Mouse (Mus musculus) heart, embryonic 14.5 days (tissue): ENCODE data around the gene Immt. TPM values are rescaled to one million over a fixed set of nuclear protein-coding genes. Genes with fewer than 3 reads are reported as not detected.
A peak's percentile ranks its signal among the peaks of the same experiment; 100 is the strongest.

Experiments
- ATAC-seq: fragments of 200-750 bp; cut with Nextera tagmentation; 2 replicates; pipeline ENCODE4 v1.8.0; 2017; ENCODE audit warnings: low read depth, moderate TSS enrichment; ENCODE audit not compliant: insufficient number of reproducible peaks, insufficient read depth, low FRiP score
- H3K27ac ChIP-seq, 2 experiments: fragments of 200-500 bp in 1 of 2; fragments of 300-500 bp in 1 of 2; sonication (generic) in 1 of 2; replicated peaks in 1 of 2; 2 replicates each; pipeline ENCODE4 v1.5.1; 2012 to 2014; ENCODE audit warnings: low read depth in 2 of 2, low read length in 2 of 2, control low read depth in 1 of 2, mild to moderate bottlenecking in 1 of 2, mixed read lengths in 1 of 2; ENCODE audit not compliant: control insufficient read depth in 1 of 2, insufficient read depth in 1 of 2
- H3K27me3 ChIP-seq: fragments of 300-500 bp; sonication (generic); 2 replicates; pipeline ENCODE4 v1.6.1; 2014; ENCODE audit warnings: mild to moderate bottlenecking, low read length, control low read depth; ENCODE audit not compliant: control insufficient read depth, insufficient read depth
- H3K36me3 ChIP-seq: fragments of 300-500 bp; sonication (generic); 2 replicates; pipeline ENCODE4 v1.6.1; 2014; ENCODE audit warnings: mild to moderate bottlenecking, control low read depth, low read length, mixed read lengths; ENCODE audit not compliant: control insufficient read depth, insufficient read depth
- H3K4me1 ChIP-seq, 2 experiments: fragments of 200-500 bp in 1 of 2; fragments of 300-500 bp in 1 of 2; sonication (generic) in 1 of 2; 2 replicates each; pipeline ENCODE4 v1.6.1; 2012 to 2014; ENCODE audit warnings: low read length in 2 of 2, control low read depth in 1 of 2, mixed read lengths in 1 of 2; ENCODE audit not compliant: control insufficient read depth in 2 of 2, insufficient read depth in 2 of 2
- H3K4me2 ChIP-seq: fragments of 300-500 bp; sonication (generic); 2 replicates; pipeline ENCODE4 v1.6.1; 2014; ENCODE audit warnings: mild to moderate bottlenecking, low read length
- H3K4me3 ChIP-seq, 2 experiments: fragments of 200-500 bp in 1 of 2; fragments of 300-500 bp in 1 of 2; sonication (generic) in 1 of 2; 2 replicates each; pipeline ENCODE4 v1.5.1; 2012 to 2014; ENCODE audit warnings: low read length in 2 of 2, mild to moderate bottlenecking in 2 of 2, control low read depth in 1 of 2, low read depth in 1 of 2, moderate library complexity in 1 of 2; ENCODE audit not compliant: control insufficient read depth in 1 of 2, insufficient read depth in 1 of 2
- H3K9ac ChIP-seq: fragments of 300-500 bp; sonication (generic); 2 replicates; pipeline ENCODE4 v1.6.1; 2014; ENCODE audit warnings: mild to moderate bottlenecking, low read length
- H3K9me3 ChIP-seq: fragments of 300-500 bp; sonication (generic); 2 replicates; pipeline ENCODE4 v1.6.1; 2016; ENCODE audit warnings: low read length, control low read depth; ENCODE audit not compliant: control insufficient read depth
- WGBS: fragments of 180-500 bp; shearing (Covaris S2); extraction: QIAGEN DNeasy Blood & Tissue Kit; methylation state at CpG from one replicate; pipeline ENCODE4 v1.1.7; 2014; 5-methylcytosine and 5-hydroxymethylcytosine counted together
- polyA plus RNA-seq: library from polyadenylated mRNA; unstranded; fragments of >200 nt; fragmentation: Nextera tagmentation; extraction: Ambion mirVana; gene quantifications from 2 replicates; pipeline ENCODE4 v1.2.1, GENCODE M21; 2014

Gene Immt
- polyA plus RNA-seq, result 342 and 349 TPM in 2 replicates

- WGBS, result under 1% methylated on average over 64 of the region's 64 CpGs
- peak within 1 kb of the TSS; percentile 80 for H3K4me2 ChIP-seq
These were observed at the start of gene Immt for GRCm38 (mm10) chr6:71830690-71831580. TSS of gene Immt (plus strand) at chr6:71831331.

GRCm38 (mm10) chr6:71783165-71783564 lies 48.0 kb upstream of the Immt start:
- Histone ChIP-seq H3K4me2 (no peak overlapping the region), H3K36me3 (peaks cover 35% of the 10 kb centered on the region), H3K27me3 (no peaks in the 10 kb centered on the region), H3K9me3 (0 out of 2 replicates have a peak, but pooled peaks cover 3% of the 10 kb centered on the region), H3K9ac (no peak overlapping the region), H3K27ac (no peak overlapping the region), H3K4me3 (no peak overlapping the region), H3K4me1 (peaks cover 2 to 17% of the 10 kb centered on the region in 2 experiments; a peak in 3 of 4 replicates)
- WGBS, result 95% methylated on average over 5 of the region's 5 CpGs
- no peak for ATAC-seq

More at GRCm38 (mm10) chr6:71830690-71831580, at the start of gene Immt:
- Histone ChIP-seq H3K27ac (peak within 1 kb of the TSS; percentile 92 to 95), H3K36me3 (0 out of 2 replicates have a peak, but pooled peaks cover 4% of the 10 kb centered on the region), H3K9me3 (no peaks in the 10 kb centered on the region), H3K4me1 (peaks cover 0 to 15% of the 10 kb centered on the region in 2 experiments; a peak in 2 of 4 replicates), H3K27me3 (no peaks in the 10 kb centered on the region), H3K4me3 (peak within 1 kb of the TSS; percentile 82 to 90), H3K9ac (peak within 1 kb of the TSS; percentile 94)
- peak; percentile 100 for ATAC-seq

- 0 out of 2 replicates have a peak, but pooled peaks cover 3% of the 10 kb centered on the region for H3K9me3 ChIP-seq
- H3K27ac ChIP-seq, result peak overlapping the region; percentile 43 to 60; a peak in 3 of 4 replicates
- no peak overlapping the region for H3K9ac ChIP-seq
- H3K36me3 ChIP-seq, result peaks cover 10% of the 10 kb centered on the region; the same call in 1 of the 2 replicates
- peaks cover 2 to 17% of the 10 kb centered on the region in 2 experiments; a peak in 3 of 4 replicates for H3K4me1 ChIP-seq
- WGBS, result 36% methylated on average over 9 of the region's 9 CpGs
- no peak overlapping the region for H3K4me2 ChIP-seq
- no peak overlapping the region for H3K4me3 ChIP-seq
- no peaks in the 10 kb centered on the region for H3K27me3 ChIP-seq
- ATAC-seq, result peak; percentile 64; the same call in 1 of the 2 replicates
These were observed 42.8 kb upstream of the Immt start for GRCm38 (mm10) chr6:71788348-71788747.

- WGBS, result 86% methylated on average over 6 of the region's 6 CpGs
- no peaks in the 10 kb centered on the region for H3K27me3 ChIP-seq
- ATAC-seq, result no peak
- no peak overlapping the region for H3K4me2 ChIP-seq
- H3K36me3 ChIP-seq, result no peaks in the 10 kb centered on the region
- H3K4me1 ChIP-seq, result peaks cover 2 to 14% of the 10 kb centered on the region in 2 experiments; a peak in 3 of 4 replicates
- H3K9ac ChIP-seq, result no peak overlapping the region
- no peak overlapping the region for H3K27ac ChIP-seq
- no peak overlapping the region for H3K4me3 ChIP-seq
- no peaks in the 10 kb centered on the region for H3K9me3 ChIP-seq
These were observed 39.4 kb upstream of the Immt start for GRCm38 (mm10) chr6:71791771-71792170.

- Histone ChIP-seq H3K27ac (no peak overlapping the region), H3K9ac (no peak overlapping the region), H3K27me3 (no peaks in the 10 kb centered on the region), H3K4me3 (no peak overlapping the region), H3K4me1 (peaks cover 5 to 6% of the 10 kb centered on the region in 2 experiments; a peak in 3 of 4 replicates), H3K9me3 (no peaks in the 10 kb centered on the region), H3K36me3 (no peaks in the 10 kb centered on the region), H3K4me2 (no peak overlapping the region)
- no peak for ATAC-seq
- 56% methylated on average over 3 of the region's 3 CpGs for WGBS
These were observed 31.7 kb upstream of the Immt start for GRCm38 (mm10) chr6:71799391-71799790.

GRCm38 (mm10) chr6:71801011-71801713 lies 30.0 kb upstream of the Immt start:
- WGBS, result 55% methylated on average over 7 of the region's 7 CpGs
- no peak for ATAC-seq
- Histone ChIP-seq H3K4me3 (no peak overlapping the region), H3K27me3 (no peaks in the 10 kb centered on the region), H3K9ac (no peak overlapping the region), H3K36me3 (no peaks in the 10 kb centered on the region), H3K27ac (no peak overlapping the region), H3K4me1 (peaks cover 13 to 19% of the 10 kb centered on the region in 2 experiments), H3K4me2 (no peak overlapping the region), H3K9me3 (no peaks in the 10 kb centered on the region)

GRCm38 (mm10) chr6:71801714-71802094 lies 29.4 kb upstream of the Immt start:
- no peak overlapping the region for H3K4me2 ChIP-seq
- no peaks in the 10 kb centered on the region for H3K27me3 ChIP-seq
- H3K4me1 ChIP-seq, result peaks cover 13 to 19% of the 10 kb centered on the region in 2 experiments
- H3K27ac ChIP-seq, result no peak overlapping the region
- H3K36me3 ChIP-seq, result no peaks in the 10 kb centered on the region
- no peaks in the 10 kb centered on the region for H3K9me3 ChIP-seq
- no peak overlapping the region for H3K9ac ChIP-seq
- 61% methylated on average over 10 of the region's 10 CpGs for WGBS
- H3K4me3 ChIP-seq, result no peak overlapping the region
- no peak for ATAC-seq
